Mouse (Mus musculus): ENCODE data around the gene Prdx4.
"Not testable (repeated sequence)": the region's sequence is repeated elsewhere in the genome, so short reads cannot be mapped to it uniquely, and the experiment has no call there.

The Prdx4 gene

DNA sequence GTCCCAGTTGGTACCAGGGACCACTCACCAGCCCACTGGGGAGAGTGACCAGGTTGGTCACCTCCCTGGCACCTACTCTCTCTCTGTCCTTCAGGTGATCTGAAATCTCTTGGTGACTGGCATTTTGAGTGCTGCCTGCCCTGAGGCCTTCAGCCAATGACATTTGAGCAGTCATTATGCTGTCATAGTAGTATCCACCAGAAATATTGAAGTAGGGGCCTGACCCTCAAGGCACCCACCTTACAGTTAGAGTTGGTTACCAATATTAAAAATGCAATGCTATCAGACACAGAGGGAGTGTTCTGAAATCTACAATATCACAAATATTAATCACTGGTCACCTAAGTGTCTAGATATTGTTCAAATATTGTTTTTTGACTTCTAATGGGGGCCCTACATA lies at the start of gene Prdx4:
Gene Prdx4, minus strand, starts transcription at position 101 of the 400 bp plus-strand sequence.
- DNase-seq (ENCODE audit: low spot score): no peak

DNA sequence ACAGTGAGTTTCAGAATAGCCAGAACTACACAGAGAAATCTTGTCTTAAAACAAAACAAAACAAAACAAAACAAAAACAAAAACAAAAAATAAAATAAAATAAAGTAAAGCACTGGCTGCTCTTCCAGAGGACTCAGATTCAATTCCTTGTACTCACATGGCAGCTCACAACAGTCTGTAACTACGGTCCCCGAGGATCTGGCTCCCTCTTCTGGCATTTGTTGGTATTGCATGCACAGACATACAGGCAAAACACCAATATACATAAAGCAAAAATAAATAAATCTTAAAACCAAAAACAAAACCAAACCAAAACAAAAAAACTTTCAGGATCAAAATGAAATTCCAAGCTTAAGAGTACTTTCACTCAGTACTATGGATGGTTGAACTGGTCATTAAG lies 36.0 kb upstream of the Prdx4 start:
- DNase-seq (ENCODE audit: low spot score): no peak

DNA sequence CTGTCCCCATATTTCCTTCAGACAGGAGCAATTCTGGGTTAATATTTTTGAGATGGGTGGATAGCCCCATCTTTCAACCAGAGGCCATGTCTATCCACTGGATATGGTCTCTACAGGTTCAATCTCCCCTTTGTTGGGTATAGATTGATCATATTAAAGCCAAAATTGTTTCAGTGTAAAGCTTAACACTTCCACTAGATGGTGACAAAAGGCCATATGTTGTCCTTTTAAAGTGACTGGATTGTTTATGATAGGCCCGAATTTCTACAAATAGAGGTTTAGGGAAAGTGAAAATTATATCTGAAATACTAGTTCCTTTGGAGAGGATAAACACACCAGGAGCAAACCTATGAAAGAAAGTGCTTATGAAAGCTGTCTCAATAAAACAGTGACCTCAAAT lies 34.9 kb upstream of the Prdx4 start:
- DNase-seq (ENCODE audit: low spot score): no peak

DNA sequence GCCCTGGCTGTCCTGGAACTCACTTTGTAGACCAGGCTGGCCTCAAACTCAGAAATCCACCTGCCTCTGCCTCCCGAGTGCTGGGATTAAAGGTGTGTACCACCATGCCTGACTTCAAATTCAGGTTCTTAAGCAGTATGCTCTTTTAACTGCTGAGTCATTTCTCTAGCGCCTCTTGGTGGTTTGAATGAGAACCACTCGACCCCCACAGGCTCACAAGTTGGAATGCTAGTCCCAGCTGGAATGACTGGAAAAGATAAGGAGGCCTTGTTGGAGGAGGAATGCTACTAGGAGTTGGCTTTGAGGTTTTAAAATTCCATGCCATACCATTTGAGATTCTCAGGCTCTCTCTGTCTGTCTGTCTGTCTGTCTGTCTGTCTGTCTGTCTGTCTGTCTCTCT lies 29.6 kb upstream of the Prdx4 start:
- DNase-seq (ENCODE audit: low spot score): not testable (repeated sequence)

DNA sequence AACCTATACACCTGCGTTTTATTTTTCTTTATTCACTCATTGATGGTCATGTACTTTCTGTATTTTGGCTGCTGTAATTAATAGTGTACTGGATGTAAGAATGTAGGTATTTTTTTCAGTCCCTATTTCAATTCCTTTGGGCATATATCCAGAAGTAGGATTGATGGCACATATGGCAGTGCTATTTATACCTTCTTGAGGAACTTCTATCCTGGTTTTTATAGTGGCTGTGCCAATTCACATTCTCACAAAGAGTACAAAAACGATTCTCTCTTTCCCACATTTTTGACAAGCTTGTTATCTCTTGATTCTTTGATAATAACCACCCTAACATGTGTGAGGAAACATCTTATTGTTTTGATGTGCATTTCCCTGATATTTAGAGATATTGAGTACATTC lies 24.5 kb upstream of the Prdx4 start:
- DNase-seq (ENCODE audit: low spot score): no peak

DNA sequence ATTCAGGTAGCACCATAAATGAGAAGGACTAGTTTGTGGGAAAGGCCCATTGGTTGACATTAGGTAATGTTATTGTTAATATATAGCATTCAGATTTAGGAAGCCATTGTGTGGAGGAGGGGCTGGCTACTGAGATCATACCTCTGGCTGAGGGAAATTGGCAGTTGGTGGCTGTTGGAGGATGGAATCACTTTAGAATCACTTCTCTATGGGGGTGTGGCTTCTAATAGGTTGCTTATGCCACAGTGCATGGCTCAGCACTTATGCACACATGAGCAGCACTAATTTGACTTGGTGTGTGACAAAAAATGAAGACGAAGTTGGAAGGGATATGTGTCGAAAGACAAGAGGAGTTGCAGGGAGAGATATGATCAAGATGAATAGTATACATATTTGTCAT lies 5.7 kb upstream of the Prdx4 start:
- DNase-seq (ENCODE audit: low spot score): no peak

DNA sequence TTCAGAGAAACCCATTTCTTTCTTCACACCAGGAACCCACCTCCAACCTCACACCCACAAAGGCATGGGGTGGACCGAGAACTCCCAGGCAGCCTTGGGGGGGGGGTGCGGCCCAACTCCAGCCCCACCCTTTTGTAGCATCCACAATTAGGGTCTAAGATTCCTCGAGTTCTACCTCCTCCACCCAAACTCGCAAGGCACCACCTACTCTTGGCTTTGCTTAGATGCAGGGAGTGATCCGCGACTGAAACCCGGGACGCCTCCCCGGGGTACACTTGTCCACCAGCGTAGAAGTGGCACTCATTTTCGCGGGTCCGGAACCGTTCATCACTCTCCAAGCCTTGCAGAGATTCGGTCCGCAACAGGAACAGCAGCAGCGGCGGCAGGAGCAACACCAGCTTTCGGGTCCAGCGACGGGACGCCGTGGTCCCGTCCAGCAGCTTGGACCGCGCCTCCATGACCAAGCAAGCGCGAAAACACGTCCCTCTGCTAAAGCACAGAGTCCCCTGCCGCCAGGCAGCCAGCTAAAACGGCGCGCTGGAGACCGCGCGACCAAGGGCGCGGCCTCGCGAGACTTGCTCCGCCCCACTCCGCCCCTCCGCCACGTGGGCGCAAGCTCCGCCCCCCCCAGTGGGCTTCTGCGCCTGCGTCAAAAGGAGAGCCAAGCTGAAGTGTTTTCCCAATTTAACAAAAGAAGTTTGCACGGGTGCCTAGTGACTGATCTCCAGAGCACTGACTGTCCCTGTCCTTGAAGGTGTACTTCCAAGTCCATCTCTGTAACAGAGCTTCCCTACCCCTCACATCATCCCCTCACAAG lies 2.4 kb downstream of the Prdx4 start:
- DNase-seq (ENCODE audit: low spot score): peak; percentile 59

DNA sequence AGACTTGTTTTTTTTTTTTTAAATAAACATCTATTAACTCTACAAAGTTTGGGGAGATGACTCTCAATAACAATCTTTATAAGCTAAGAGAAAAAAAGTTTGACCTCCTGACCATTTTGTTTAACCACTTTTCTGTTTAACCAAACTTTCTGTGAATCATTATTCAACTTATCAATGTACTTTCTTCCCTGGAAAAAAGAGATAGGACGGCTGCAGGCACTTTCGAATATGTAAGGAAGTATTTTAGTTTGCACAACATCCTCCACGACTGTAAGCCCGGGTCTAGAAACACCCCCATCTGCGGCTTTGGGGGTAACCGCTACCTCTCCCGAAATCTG lies 3.0 kb downstream of the Prdx4 start:
- DNase-seq (ENCODE audit: low spot score): no peak

DNA sequence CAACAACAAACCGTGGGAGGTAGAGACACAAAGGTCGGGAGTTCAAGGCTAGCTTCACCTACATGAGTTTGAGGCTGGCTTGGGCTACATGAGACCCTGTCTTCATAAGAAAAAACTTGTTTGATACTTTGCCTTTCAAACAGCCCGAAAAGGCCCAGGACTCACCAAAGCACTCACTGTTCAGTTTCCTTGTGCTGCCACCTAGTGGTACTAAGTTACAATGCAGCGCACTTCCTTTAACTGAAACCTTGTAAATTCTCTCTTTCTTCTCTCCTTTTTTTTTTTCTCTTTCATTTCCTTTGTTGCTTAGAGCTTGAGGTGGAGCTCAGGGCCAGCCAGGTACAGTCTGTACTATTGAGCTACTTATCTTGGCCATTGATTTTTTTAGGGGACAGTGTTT lies 22.5 kb downstream of the Prdx4 start:
- DNase-seq (ENCODE audit: low spot score): no peak

DNA sequence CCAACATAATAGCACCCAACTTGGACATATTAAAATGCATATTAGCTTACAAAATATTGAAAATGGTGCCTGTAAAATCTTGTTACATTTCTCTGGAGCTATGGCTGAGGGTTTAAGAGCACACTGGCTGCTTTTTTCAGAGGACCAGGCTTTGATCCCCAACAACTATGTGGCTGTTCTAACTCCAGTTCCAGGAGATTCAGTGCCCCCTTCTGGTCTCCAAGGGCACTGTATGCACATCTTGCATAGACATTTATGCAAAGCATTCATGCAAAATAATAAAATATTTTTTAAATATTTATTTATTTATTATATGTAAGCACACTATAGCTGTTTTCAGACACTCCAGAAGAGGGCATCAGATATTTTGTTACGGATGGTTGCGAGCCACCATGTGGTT lies 34.2 kb downstream of the Prdx4 start:
- DNase-seq (ENCODE audit: low spot score): no peak

DNA sequence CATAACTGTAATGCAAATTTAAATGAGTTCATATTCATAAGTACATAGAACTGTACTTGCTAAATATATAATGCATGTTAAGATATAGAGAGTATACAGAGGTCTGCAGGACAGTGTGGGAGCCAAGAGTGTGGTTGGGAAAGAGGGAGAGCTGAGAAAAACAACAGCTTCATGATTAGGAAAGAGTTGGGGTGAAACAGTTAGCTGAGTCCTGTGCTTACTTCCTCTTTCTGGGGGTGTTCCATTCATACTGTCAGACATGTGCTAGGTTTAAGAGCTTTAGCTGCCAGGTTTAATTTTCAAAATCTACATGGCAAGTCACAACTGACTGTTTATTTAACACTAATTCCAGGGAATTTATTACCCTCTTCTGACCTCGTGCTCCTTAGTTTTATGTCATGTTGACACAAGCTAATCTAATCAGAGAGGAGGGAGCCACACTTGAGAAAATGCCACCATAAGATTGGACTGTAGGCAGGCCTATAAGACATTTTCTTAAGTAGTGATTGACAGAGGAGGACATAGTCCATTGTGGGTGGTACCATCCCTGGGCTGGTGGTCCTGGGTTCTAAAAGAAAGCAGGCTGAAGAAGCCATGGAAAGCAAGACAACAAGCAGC lies 60.0 kb downstream of the Prdx4 start:
- no peak for DNase-seq (ENCODE audit: low spot score)

DNA sequence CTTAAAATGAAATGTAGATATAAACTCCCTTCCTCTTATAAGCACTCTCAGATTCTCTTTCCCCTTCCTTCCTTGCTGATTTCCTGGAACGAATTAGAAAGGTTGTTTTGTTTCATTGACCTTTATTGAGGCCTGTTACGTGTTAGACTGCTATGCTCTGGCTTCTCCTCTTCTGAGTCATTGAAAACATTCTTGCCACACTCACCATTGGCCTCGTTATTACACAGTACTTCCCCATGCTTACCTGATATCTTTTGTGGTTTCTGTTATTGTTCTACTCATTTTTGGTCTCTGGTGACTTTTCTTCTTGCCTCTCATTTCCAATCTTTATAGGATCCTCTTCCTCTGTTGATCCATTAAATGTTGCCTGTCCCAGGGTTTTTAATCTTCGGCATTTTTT lies 62.1 kb downstream of the Prdx4 start:
- DNase-seq (ENCODE audit: low spot score): no peak
